Mouse (Mus musculus) ES-E14 (cell line): ENCODE results near the gene Pcbp3.

ENCODE experiments used
- CHD2 ChIP-seq: IDR thresholded peaks from 2 replicates; pipeline ENCODE4 v1.6.1; 2014; ENCODE audit warnings: mild to moderate bottlenecking, low read depth, low read length, inconsistent platforms
- HCFC1 ChIP-seq: IDR thresholded peaks from 2 replicates; pipeline ENCODE4 v1.6.1; 2012; ENCODE audit warnings: low read length, inconsistent platforms, borderline replicate concordance; ENCODE audit not compliant: insufficient read depth
- MAFK ChIP-seq: IDR thresholded peaks from 2 replicates; pipeline ENCODE4 v1.6.1; 2014; ENCODE audit warnings: mild to moderate bottlenecking, low read depth, low read length, inconsistent platforms; ENCODE audit not compliant: insufficient read depth
- ZC3H11A ChIP-seq: IDR thresholded peaks from 2 replicates; pipeline ENCODE4 v1.6.1; 2012; ENCODE audit warnings: low read depth, mild to moderate bottlenecking, inconsistent platforms, low read length, borderline replicate concordance
- ZNF384 ChIP-seq: IDR thresholded peaks from 2 replicates; pipeline ENCODE4 v1.6.1; 2012; ENCODE audit warnings: low read depth, low read length, inconsistent platforms

GRCm38 (mm10) chr10:76941038-76941437 lies 20.6 kb downstream of the Pcbp3 start:
- TF ChIP-seq CHD2: no peak
- no peak for TF ChIP-seq ZC3H11A
- TF ChIP-seq HCFC1: no peak
- no peak for TF ChIP-seq MAFK
- no peak for TF ChIP-seq ZNF384
